Mouse (Mus musculus) bone marrow, adult 2 months (tissue): ENCODE data around the gene Col15a1. TPM values are rescaled to one million over a fixed set of nuclear protein-coding genes. Genes with fewer than 3 reads are reported as not detected.

ENCODE experiments used
- H3K27ac ChIP-seq: fragments of 200-500 bp; 2 replicates; pipeline ENCODE4 v1.5.1; 2012; ENCODE audit warnings: low read depth, mild to moderate bottlenecking, control low read depth, inconsistent platforms, low read length; ENCODE audit not compliant: control insufficient read depth, poor library complexity, insufficient read depth
- H3K4me1 ChIP-seq: fragments of 200-500 bp; 2 replicates; pipeline ENCODE4 v1.6.1; 2011; ENCODE audit warnings: low read length; ENCODE audit not compliant: control insufficient read depth, insufficient read depth
- H3K4me3 ChIP-seq: fragments of 200-500 bp; replicated peaks from 2 replicates; pipeline ENCODE3; 2011; ENCODE audit warnings: mild to moderate bottlenecking, low read depth, low read length, control low read depth; ENCODE audit not compliant: control insufficient read depth
- CTCF ChIP-seq: fragments of 200-500 bp; IDR thresholded peaks from 2 replicates; pipeline ENCODE4 v1.5.1; 2011; ENCODE audit warnings: low read length, control low read depth; ENCODE audit not compliant: control insufficient read depth, insufficient read depth
- POLR2A ChIP-seq: fragments of 200-500 bp; IDR thresholded peaks from 2 replicates; pipeline ENCODE4 v1.6.1; 2011; ENCODE audit warnings: low read depth, mild to moderate bottlenecking, control low read depth, low read length, borderline replicate concordance; ENCODE audit not compliant: control insufficient read depth
- WGBS: fragments of 180-500 bp; shearing (Covaris S2); methylation state at CpG from one replicate; pipeline ENCODE4 v1.1.7; 2018; 5-methylcytosine and 5-hydroxymethylcytosine counted together
- polyA plus RNA-seq: library from polyadenylated mRNA; stranded (reverse); fragments of >200 nt; gene quantifications from 2 replicates; pipeline ENCODE4 v1.2.4, GENCODE M21; 2011; ENCODE audit warnings: low replicate concordance; ENCODE audit not compliant: missing spikeins, insufficient read depth, insufficient read length

Col15a1 gene
- polyA plus RNA-seq, 1 experiment, result 1.8 TPM

DNA sequence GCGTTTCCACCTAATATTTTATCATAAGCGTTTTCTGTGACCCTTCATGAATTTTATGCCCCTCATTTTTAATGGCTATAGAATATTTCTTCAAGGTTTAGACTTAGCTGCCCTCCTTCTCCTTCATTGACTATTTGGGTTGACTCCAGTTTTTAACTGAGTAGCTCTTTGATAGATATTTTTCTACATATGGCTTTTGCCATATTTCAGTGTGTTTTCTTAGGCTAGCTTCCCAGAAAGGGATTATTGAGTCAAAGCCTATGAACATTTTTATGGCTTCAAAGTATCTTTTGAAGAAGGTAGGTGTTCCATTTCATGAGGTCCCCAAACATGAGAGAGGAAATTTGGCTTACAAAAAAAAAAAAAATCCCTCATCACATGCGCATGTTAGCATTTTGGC, 11.8 kb upstream of the Col15a1 start:
- Histone ChIP-seq H3K4me1 (no peaks in the 10 kb centered on the region), H3K27ac (no peak overlapping the region), H3K4me3 (no peak overlapping the region)
- 73% methylated on average over 3 of the region's 3 CpGs for WGBS
- TF ChIP-seq CTCF, result no peak
- no peak for TF ChIP-seq POLR2A

DNA sequence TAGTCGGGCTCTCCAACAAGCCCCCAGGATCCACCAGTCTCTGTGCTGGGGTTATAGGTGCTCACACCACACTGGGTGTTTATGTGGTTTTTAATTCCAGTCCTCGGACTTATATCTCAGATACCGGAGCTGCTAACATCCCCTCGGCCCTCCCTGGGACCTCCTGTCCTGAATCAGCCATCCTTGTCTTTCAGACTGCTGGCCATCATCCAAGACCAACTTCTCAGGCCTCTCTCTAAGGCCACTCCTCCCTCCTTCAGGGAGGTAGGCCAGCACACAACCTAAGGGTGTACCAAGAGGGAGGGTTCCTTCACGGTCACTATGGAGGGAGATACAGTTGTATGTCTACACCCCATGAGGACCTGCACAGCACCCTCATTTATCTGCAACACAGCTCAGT, 4.3 kb upstream of the Col15a1 start:
- Histone ChIP-seq H3K4me3 (no peak overlapping the region), H3K4me1 (no peaks in the 10 kb centered on the region), H3K27ac (no peak overlapping the region)
- WGBS, result 63% methylated on average over 5 of the region's 5 CpGs
- TF ChIP-seq POLR2A, result no peak
- TF ChIP-seq CTCF, result no peak

DNA sequence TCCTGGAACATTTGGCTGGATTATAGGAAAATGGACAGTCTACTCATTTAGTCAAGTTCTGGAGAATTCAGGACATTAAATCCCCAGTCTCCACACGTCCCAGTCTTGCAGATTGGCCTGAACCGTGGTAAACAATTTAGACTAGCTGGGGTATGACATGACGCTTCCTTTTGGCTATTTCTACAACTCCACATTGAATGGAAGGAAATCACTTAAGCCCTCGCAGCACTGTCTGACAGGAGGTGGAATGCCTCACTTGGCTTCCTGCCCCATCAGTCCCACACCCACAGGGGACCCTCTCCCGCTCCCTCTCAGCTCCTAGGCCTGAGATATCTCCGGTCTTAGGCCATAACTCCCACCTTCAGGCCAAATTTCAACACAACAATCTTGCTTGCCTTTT, 2.1 kb upstream of the Col15a1 start:
- TF ChIP-seq POLR2A (no peak), CTCF (no peak)
- Histone ChIP-seq H3K4me1 (no peaks in the 10 kb centered on the region), H3K27ac (no peak overlapping the region), H3K4me3 (no peak overlapping the region)
- WGBS, result 55% methylated on average over 6 of the region's 6 CpGs

DNA sequence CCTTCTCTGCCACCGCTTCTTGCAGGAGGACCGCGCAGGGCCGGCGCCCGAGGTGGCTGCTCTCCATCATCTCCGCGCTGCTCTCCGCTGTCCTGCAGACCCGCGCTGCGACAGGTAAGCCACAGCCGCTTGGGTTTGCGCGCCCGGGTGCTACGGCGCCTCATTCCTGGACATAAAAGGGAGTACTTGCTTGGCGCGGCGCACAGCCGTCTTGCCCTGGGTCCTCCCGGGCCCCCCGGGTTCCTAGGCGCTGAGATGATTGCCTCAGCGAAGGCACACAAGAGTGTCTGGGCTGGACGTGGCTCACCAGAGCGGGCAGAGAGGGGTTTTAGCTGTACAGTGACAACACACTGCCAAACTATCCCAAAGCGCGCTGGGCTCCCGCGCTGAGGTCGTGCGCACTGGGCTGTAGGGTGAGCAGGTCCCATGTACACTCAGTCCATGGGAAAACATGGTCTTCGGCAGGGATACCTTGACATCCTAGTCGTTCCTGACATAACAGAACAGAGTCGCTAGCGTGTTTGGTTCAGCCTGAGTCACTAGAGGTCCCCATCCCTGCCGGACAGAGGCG, 545 bp downstream of the Col15a1 start:
- Histone ChIP-seq H3K4me3 (no peak overlapping the region), H3K27ac (no peak overlapping the region), H3K4me1 (no peaks in the 10 kb centered on the region)
- WGBS, result 8% methylated on average over 40 of the region's 40 CpGs
- no peak for TF ChIP-seq CTCF

DNA sequence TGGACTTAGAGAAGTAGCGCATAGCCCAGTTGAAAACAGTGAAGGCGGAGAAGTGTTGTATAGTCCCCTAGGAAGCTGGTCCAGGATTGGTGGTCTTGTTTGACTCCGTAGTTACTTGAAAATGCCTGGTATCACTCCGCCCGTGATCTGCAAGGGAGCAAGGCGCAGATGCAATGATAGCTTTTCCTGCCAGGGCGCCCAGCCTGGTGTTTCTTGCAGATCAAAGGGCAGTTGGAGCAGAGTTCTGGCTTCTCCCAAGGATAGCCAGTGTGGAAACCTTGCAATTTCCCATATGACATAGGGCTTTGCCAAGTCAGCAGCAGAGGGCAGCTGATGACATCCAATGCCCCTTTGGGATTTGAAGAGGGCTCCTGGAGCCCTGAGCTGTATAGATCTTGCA, 1.5 kb downstream of the Col15a1 start:
- no peak for TF ChIP-seq POLR2A
- TF ChIP-seq CTCF, result no peak
- no peak overlapping the region for H3K4me3 ChIP-seq
- no peaks in the 10 kb centered on the region for H3K4me1 ChIP-seq
- WGBS, result 77% methylated on average over 7 of the region's 7 CpGs
- H3K27ac ChIP-seq, result no peak overlapping the region

DNA sequence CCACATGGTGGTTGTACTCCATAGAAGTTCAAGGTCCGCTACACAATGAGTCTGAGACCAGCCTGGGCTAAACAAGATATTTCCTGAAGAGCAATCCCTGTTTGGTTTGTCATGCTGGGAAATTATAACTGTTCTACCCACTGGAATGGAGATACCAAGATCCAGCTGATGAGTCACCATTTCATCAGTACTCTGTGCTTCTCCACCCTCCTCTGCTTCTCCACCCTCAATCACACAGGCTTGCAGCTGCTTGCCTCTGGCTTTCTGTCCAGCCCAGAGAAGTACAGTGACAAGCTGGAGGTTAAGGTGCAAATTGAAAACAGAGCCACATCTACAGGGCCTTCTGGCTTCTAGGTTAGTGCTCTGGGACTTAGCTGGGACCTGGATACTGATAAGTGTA, 10.9 kb downstream of the Col15a1 start:
- WGBS, result 87% methylated on average over 1 of the region's 1 CpGs
- Histone ChIP-seq H3K27ac (no peak overlapping the region), H3K4me1 (no peaks in the 10 kb centered on the region), H3K4me3 (no peak overlapping the region)
- TF ChIP-seq CTCF (no peak), POLR2A (no peak)

DNA sequence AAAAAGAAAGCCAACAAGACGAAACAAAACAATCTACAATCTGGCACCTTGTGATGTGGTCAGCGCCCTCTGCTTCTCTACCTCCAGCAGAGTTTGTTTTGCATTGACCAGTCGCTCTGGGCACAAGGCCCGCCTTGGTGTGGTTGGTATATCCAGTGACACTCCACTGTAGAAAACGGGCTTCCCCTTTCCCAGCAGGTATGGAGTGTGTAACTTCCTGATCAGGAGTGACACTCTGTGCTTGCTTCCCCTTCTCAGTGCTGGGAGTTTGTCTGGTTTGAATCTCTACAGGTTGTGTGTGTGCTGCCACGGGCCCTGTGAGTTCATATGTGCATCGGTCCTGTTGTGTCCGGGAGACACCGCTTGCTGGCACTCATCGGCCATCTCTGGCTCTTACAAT, 11.4 kb downstream of the Col15a1 start:
- no peaks in the 10 kb centered on the region for H3K4me1 ChIP-seq
- TF ChIP-seq CTCF, result no peak
- no peak for TF ChIP-seq POLR2A
- no peak overlapping the region for H3K4me3 ChIP-seq
- 48% methylated on average over 10 of the region's 10 CpGs for WGBS
- H3K27ac ChIP-seq, result no peak overlapping the region

DNA sequence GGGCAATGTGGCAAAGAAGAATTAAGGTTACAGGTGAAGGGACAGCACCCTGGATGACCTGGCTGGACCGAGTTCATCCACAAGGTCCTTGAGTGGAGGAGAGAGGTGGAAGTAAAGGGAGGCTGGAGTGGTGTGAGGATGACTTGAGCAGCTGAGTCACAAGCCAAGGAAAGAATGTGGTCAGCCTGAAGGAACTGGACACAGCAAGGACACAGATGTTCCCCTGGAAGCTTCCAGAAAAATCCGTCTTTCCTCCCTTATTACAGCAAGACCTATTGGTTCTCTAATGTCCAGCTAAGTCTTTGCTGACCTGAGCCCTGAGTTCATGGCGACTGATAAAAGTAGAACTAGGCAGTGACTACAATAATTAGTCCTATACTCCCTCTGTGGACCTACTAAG, 12.6 kb downstream of the Col15a1 start:
- TF ChIP-seq CTCF (no peak), POLR2A (no peak)
- no peaks in the 10 kb centered on the region for H3K4me1 ChIP-seq
- H3K27ac ChIP-seq, result no peak overlapping the region
- H3K4me3 ChIP-seq, result no peak overlapping the region
- WGBS, result 70% methylated on average over 3 of the region's 3 CpGs

DNA sequence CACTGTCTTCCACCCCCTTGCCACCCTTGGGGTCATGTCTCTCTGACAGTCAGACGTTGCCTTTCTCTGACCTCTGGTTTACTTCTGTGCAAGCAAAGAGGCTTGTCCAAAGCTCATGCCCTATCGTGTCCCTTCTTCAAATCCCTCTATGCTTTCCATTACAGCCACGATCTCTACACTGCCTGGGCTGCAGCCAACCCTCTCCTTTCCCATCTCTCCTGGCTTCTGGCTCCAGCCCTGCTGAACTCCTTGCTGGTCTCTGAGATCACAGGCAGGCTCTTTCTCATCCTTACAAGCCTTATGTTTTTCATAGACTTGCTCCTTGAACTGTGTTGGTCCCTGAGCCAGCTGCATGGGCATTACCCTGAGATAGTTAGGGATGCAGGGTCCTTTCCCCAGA, 14.2 kb downstream of the Col15a1 start:
- 72% methylated on average over 3 of the region's 3 CpGs for WGBS
- Histone ChIP-seq H3K4me1 (no peaks in the 10 kb centered on the region), H3K4me3 (no peak overlapping the region), H3K27ac (no peak overlapping the region)
- TF ChIP-seq POLR2A (no peak), CTCF (no peak)
